Mouse (Mus musculus) splenic B cell, adult 2 months (primary cell): ENCODE measurements at regions not wholly inside any gene's neighbourhood (a gene's known extent, or its start where the extent isn't known, plus 50 kb on each side); places are given as distances from the start of the nearest gene placed in this dataset.
A peak's percentile ranks its signal among the peaks of the same experiment; 100 is the strongest.

Experiments used
- DNase-seq: peaks from one replicate; pipeline ENCODE4 v3.0.0-alpha.2; 2011; ENCODE audit warnings: low read depth, low spot score
- H3K27me3 ChIP-seq: 2 replicates; pipeline ENCODE4 v1.6.1; 2012; ENCODE audit warnings: mild to moderate bottlenecking, low read length, moderate library complexity, mixed read lengths; ENCODE audit not compliant: control insufficient read depth, poor library complexity, insufficient read depth, severe bottlenecking
- H3K36me3 ChIP-seq: 2 replicates; pipeline ENCODE4 v1.6.1; 2012; ENCODE audit warnings: mild to moderate bottlenecking, low read length, moderate library complexity, mixed read lengths; ENCODE audit not compliant: control insufficient read depth, poor library complexity, insufficient read depth, severe bottlenecking

GRCm38 (mm10) chr1:118741286-118741685, 113.5 kb downstream of the Tfcp2l1 start:
- Histone ChIP-seq H3K27me3 (no peaks in the 10 kb centered on the region), H3K36me3 (no peaks in the 10 kb centered on the region)
- DNase-seq = no peak

DNA sequence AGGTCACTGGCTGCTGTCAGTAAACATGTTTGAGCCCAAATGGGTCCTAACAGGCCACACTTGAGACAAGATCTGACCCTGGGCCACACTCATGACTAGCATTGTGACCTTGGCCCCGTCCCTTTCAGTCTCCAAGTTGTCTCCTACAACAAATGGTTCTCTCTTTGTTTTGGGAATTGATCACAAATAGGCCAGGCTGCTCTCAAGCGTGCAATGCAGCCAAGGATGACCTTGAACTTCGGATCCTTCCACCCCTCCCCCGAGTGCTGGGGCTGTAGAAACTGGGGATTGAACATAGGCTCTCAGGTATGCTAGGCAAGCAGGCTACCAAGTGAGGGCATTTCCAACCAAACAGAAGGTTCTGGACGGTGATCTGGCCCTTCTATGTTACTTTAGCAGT, 120.5 kb downstream of the Tfcp2l1 start:
- no peaks in the 10 kb centered on the region for H3K36me3 ChIP-seq
- H3K27me3 ChIP-seq = no peaks in the 10 kb centered on the region
- DNase-seq = no peak

DNA sequence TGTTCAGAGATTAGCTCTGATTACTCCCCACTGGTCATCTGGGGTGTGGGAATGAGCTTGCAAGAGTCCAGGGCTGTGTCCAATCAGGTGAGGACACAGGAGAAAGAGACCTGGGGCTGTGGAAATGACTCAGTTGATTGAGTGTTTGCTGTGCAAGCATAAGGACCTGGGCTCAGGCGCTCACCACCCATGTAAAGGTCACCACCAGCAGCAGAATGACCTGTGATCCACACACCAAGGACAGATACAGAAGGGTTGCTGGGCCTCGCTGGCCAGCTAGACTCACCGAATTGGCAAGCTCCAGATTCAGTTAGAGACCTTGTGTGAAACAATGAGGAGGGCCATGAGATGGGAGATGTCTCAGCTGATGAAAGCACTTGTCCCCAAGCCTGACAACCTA, 125.1 kb downstream of the Tfcp2l1 start:
- DNase-seq = no peak
- Histone ChIP-seq H3K36me3 (no peaks in the 10 kb centered on the region), H3K27me3 (no peaks in the 10 kb centered on the region)

GRCm38 (mm10) chr1:118756171-118756865, 128.6 kb downstream of the Tfcp2l1 start:
- DNase-seq = no peak
- Histone ChIP-seq H3K27me3 (no peaks in the 10 kb centered on the region), H3K36me3 (no peaks in the 10 kb centered on the region)

- Histone ChIP-seq H3K27me3 (no peaks in the 10 kb centered on the region), H3K36me3 (no peaks in the 10 kb centered on the region)
- no peak for DNase-seq
Observed at GRCm38 (mm10) chr1:118757340-118758030, 129.7 kb downstream of the Tfcp2l1 start.

DNA sequence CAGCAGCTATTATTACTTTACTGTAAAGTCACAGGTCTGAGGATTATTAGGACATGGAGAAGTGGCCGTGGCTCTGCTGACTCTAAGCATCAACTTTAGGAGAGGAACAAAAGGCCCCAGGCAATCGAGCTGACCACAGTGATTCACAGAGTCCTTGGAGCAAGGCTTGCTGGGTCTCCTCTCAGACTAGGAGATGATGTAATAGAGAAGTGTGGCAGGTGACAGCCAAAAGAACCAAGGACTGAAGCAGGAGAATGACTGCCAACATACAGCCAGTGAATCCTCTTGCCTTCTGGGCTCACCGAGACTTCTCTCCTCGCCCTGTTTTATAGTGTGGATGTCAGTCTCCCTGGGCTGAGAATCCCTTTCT, 130.3 kb downstream of the Tfcp2l1 start:
- H3K36me3 ChIP-seq = no peaks in the 10 kb centered on the region
- no peaks in the 10 kb centered on the region for H3K27me3 ChIP-seq
- no peak for DNase-seq

- Histone ChIP-seq H3K27me3 (no peaks in the 10 kb centered on the region), H3K36me3 (no peaks in the 10 kb centered on the region)
- peak; percentile 60 for DNase-seq
Observed at GRCm38 (mm10) chr1:118759141-118759932, 131.6 kb downstream of the Tfcp2l1 start.

DNA sequence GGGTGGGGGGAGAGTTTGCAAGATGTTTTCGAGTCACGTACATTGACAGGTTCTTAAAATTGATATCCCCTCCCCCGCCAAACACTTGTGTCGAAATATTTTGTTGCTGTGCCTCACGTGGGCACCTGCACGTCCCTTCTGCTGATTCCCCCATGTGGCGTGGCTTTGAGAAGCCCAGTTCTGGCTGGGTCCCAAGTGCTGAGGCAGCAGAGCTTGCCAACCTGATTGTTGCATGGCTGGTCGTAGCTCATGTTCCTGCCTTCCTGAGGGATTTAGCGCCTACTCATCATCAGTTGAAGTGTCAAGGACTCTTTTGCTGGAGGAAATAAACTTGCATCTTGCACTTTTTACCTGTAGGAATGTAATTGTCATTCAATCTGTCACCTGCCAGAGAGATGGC, 137.8 kb downstream of the Tfcp2l1 start:
- Histone ChIP-seq H3K36me3 (no peaks in the 10 kb centered on the region), H3K27me3 (no peaks in the 10 kb centered on the region)
- no peak for DNase-seq

DNA sequence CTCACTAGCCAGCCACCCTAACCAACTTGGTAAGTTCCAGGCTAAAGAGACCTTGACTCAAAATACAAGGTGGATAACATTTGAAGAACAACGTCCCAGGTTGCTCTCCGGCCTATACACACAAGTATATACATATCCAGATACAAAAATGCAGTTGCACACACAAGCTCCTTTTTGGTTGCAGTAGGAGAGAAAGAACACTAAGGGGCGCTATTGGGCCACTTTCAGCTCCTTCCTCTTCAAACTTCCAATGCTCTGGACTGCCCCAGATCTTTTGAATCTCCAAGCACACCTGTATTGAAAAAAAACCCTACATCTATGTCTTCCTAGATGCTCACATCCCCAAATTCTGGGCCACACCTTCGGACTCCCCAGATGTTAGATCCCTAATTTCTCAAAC, 141.1 kb downstream of the Tfcp2l1 start:
- DNase-seq = no peak
- H3K36me3 ChIP-seq = no peaks in the 10 kb centered on the region
- H3K27me3 ChIP-seq = no peaks in the 10 kb centered on the region

- Histone ChIP-seq H3K36me3 (no peaks in the 10 kb centered on the region), H3K27me3 (no peaks in the 10 kb centered on the region)
- DNase-seq = peak; percentile 41
Observed at GRCm38 (mm10) chr1:118772261-118772660, 144.5 kb downstream of the Tfcp2l1 start.

DNA sequence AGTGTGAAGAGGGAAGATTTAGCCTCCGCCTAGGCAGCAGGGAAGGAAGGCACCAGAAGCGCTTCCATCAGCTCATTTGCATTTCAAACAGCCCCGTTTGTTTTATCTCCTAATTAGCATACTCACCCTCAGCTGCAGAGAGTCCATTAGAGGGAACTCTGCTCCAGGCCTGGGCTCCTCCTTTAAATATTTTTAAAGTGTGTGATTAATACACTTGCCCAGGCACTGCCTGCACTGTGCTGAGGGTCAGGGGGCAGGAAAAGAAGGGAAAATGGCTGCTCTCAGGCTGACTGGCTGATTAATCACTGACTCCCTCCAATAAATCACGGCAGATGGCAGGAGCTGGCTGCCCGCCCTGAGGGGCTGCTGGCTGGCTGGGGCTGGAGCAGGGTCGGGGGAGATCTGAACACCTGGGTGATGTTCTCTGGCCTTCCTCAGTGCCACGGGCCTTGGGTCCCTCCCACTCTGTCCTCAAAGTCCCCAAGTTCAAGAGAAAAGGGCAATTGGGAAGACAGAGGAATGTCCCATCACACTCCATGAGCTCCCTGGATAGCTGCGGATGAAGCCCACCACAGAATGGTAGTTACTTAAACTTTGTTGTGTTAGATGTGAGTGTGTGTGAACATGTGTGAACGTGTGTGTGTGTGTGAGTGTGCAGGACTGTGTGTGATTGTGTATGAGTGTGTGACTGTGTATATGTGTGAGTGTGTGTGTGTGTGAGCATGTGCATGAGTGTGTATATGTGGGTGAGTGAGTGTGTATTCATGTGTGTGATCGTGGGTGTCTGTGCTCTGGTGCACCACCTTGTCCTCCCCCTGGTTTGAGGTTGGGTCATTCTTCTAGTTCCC, 149.1 kb downstream of the Tfcp2l1 start:
- Histone ChIP-seq H3K36me3 (no peaks in the 10 kb centered on the region), H3K27me3 (no peaks in the 10 kb centered on the region)
- no peak for DNase-seq
